Mouse (Mus musculus) limb, embryonic 14.5 days (tissue): Measurements from ENCODE around the gene Gm45713. TPM values are rescaled to one million over a fixed set of nuclear protein-coding genes. Genes with fewer than 3 reads are reported as not detected.

Experiments used
- ATAC-seq: fragments of 200-750 bp; cut with Nextera tagmentation; 2 replicates; pipeline ENCODE4 v1.8.0; 2017; ENCODE audit warnings: low read depth, moderate number of reproducible peaks, moderate TSS enrichment; ENCODE audit not compliant: low FRiP score
- DNase-seq: peaks from one replicate; pipeline ENCODE4 v3.0.0-alpha.2; 2015; ENCODE audit warnings: low spot score
- H3K27ac ChIP-seq: fragments of 300-500 bp; sonication (generic); replicated peaks from 2 replicates; pipeline ENCODE4 v1.5.1; 2014; ENCODE audit warnings: low read depth, mild to moderate bottlenecking, low read length, moderate library complexity, mixed read lengths
- H3K27me3 ChIP-seq: fragments of 300-500 bp; sonication (generic); 2 replicates; pipeline ENCODE4 v1.6.1; 2014; ENCODE audit warnings: low read length, mixed read lengths; ENCODE audit not compliant: control insufficient read depth, insufficient read depth
- H3K36me3 ChIP-seq: fragments of 300-500 bp; sonication (generic); 2 replicates; pipeline ENCODE4 v1.6.1; 2014; ENCODE audit warnings: mild to moderate bottlenecking, low read length, moderate library complexity, mixed read lengths; ENCODE audit not compliant: control insufficient read depth, insufficient read depth
- H3K4me1 ChIP-seq: fragments of 300-500 bp; sonication (generic); 2 replicates; pipeline ENCODE4 v1.6.1; 2014; ENCODE audit warnings: antibody characterized with exemption, low read length, mixed read lengths; ENCODE audit not compliant: control insufficient read depth, insufficient read depth
- H3K4me2 ChIP-seq: fragments of 300-500 bp; sonication (generic); replicated peaks from 2 replicates; pipeline ENCODE4 v1.6.1; 2014; ENCODE audit warnings: low read depth, mild to moderate bottlenecking, low read length, moderate library complexity; ENCODE audit not compliant: severe bottlenecking
- H3K4me3 ChIP-seq: fragments of 300-500 bp; sonication (generic); replicated peaks from 2 replicates; pipeline ENCODE4 v1.5.1; 2014; ENCODE audit warnings: low read length
- H3K9ac ChIP-seq: fragments of 300-500 bp; sonication (generic); 2 replicates; pipeline ENCODE4 v1.6.1; 2014; ENCODE audit warnings: mild to moderate bottlenecking, low read depth, low read length, moderate library complexity; ENCODE audit not compliant: severe bottlenecking
- H3K9me3 ChIP-seq: fragments of 300-500 bp; sonication (generic); 2 replicates; pipeline ENCODE4 v1.6.1; 2016; ENCODE audit warnings: low read length; ENCODE audit not compliant: control insufficient read depth
- POLR2A ChIP-seq: fragments of 200-500 bp; IDR thresholded peaks from 2 replicates; pipeline ENCODE4 v1.8.0; 2012; ENCODE audit warnings: inconsistent platforms, mild to moderate bottlenecking, moderate library complexity, borderline replicate concordance; ENCODE audit not compliant: insufficient read depth, insufficient read length; ENCODE audit errors: extremely low read depth
- WGBS: fragments of 180-500 bp; shearing (Covaris S2); extraction: QIAGEN DNeasy Blood & Tissue Kit; methylation state at CpG from one replicate; pipeline ENCODE4 v1.1.7; 2014; 5-methylcytosine and 5-hydroxymethylcytosine counted together
- polyA plus RNA-seq, 2 experiments: library from polyadenylated mRNA; depleted of rRNA in 1 of 2; stranded (reverse) in 1 of 2; unstranded in 1 of 2; fragments of >200 nt; fragmentation: Nextera tagmentation in 1 of 2; extraction: Ambion mirVana in 1 of 2; gene quantifications; 2 replicates each; pipeline versions ENCODE4 v1.2.1 to v1.2.3; 2012 to 2014

Gm45713 gene
- polyA plus RNA-seq, 2 experiments, result 0.31 to 1.4 TPM

GRCm38 (mm10) chr7:45103652-45104180 lies 32.3 kb downstream of the Gm45713 start, which contains the start of gene Fcgrt:
TSS of gene Fcgrt (minus strand) at chr7:45103851.
- ATAC-seq, result peak; percentile 92
- Histone ChIP-seq H3K27me3 (no peaks in the 10 kb centered on the region), H3K9ac (peak within 1 kb of the TSS; percentile 50), H3K4me1 (peaks cover 21% of the 10 kb centered on the region), H3K27ac (peak within 1 kb of the TSS; percentile 88), H3K4me2 (peak within 1 kb of the TSS; percentile 59), H3K36me3 (no peaks in the 10 kb centered on the region), H3K9me3 (no peaks in the 10 kb centered on the region), H3K4me3 (peak within 1 kb of the TSS; percentile 29)
- TF ChIP-seq POLR2A, result no peak
- DNase-seq, result peak; percentile 92
- WGBS, result 19% methylated on average over 7 of the region's 7 CpGs

DNA sequence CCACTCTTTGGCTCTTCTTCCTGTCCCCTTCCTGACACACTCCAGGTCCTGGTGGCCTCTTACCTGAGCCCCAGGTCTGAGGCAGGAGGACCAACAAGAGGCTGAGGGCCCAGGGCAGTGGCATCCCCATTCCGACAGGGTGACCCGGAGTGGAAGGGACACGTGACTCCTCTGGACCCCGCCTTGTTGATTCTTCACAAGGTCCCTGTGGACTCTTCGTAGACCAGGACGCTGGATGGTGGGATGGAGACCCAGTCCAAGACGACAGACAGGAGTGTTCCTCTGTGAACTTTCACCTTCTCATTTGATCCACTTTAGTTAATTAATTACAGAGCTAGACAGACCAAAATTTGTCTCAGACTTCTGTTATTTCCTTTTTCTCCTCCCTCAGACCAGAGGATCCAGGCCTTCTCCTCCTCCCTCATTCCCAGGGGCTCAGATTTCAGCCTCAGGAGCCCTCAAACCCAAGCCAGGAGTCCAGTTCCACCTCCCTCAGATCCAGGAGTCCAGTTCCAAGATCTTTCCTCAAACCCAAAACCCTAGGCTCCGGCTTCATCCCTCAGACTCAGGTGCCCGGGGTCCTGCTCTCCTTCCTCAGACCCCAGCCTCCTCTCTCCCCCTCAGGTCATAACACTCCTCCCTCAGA lies 33.0 kb downstream of the Gm45713 start:
- Histone ChIP-seq H3K27me3 (no peaks in the 10 kb centered on the region), H3K9me3 (no peaks in the 10 kb centered on the region), H3K4me3 (peak overlapping the region; percentile 29), H3K9ac (peak overlapping the region; percentile 50), H3K4me2 (peak overlapping the region; percentile 59), H3K27ac (peak overlapping the region; percentile 88), H3K36me3 (peaks cover 3% of the 10 kb centered on the region; the same call in 1 of the 2 replicates), H3K4me1 (peaks cover 21% of the 10 kb centered on the region)
- TF ChIP-seq POLR2A, result no peak
- DNase-seq, result no peak
- WGBS, result 60% methylated on average over 9 of the region's 9 CpGs
- ATAC-seq, result no peak

DNA sequence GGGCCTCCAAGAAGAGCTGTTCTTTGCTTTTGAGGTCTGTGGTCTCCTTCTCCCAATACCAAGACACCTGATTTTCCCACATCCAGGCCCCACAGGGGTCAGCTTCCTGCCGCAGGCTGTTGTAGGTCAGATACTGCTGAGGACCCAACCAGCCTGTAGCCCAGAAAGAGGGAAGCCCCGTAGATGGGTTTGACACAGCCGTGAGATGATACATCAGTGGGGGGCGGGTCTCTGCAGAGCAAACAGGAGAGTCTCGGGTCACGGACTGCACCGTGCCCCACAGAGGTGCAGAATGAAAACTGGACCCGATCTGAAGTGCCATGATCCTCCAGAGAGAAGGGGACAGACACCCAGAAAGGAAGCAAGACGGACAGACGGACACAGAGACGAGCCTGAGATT lies 33.6 kb downstream of the Gm45713 start:
- Histone ChIP-seq H3K27ac (no peak overlapping the region), H3K4me2 (no peak overlapping the region; the same call in 1 of the 2 replicates), H3K9me3 (no peaks in the 10 kb centered on the region), H3K27me3 (no peaks in the 10 kb centered on the region), H3K4me3 (no peak overlapping the region), H3K9ac (no peak overlapping the region), H3K36me3 (peaks cover 4% of the 10 kb centered on the region; the same call in 1 of the 2 replicates), H3K4me1 (peaks cover 21% of the 10 kb centered on the region)
- 90% methylated on average over 11 of the region's 11 CpGs for WGBS
- TF ChIP-seq POLR2A, result no peak
- DNase-seq (no peak), ATAC-seq (no peak)

DNA sequence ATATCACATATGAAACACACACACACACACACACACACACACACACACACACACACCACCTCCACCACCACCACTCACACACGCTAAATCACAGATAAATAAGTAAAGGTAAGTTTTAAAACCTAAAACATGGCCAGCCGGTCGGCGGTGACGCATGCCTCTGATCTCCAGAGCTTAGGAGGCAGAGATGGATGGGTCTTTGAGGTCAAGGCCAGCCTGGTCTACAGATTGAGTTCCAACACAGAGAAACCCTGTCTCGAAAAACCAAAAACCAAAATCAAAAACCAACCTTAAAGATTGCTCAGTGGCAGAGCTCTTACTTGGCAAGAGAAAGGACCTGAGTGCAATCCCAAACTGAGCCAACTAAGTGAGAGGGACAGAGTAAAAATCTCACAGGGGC lies 36.0 kb downstream of the Gm45713 start:
- DNase-seq (no peak), ATAC-seq (no peak)
- WGBS, result 91% methylated on average over 6 of the region's 6 CpGs
- Histone ChIP-seq H3K27ac (no peak overlapping the region), H3K9ac (no peak overlapping the region), H3K27me3 (no peaks in the 10 kb centered on the region), H3K4me1 (peaks cover 21% of the 10 kb centered on the region), H3K36me3 (peaks cover 6% of the 10 kb centered on the region; the same call in 1 of the 2 replicates), H3K9me3 (no peaks in the 10 kb centered on the region), H3K4me2 (no peak overlapping the region), H3K4me3 (no peak overlapping the region)
- no peak for TF ChIP-seq POLR2A

- Histone ChIP-seq H3K9ac (no peak overlapping the region), H3K36me3 (peaks cover 6% of the 10 kb centered on the region; the same call in 1 of the 2 replicates), H3K4me3 (no peak overlapping the region), H3K4me1 (peaks cover 17% of the 10 kb centered on the region), H3K27me3 (no peaks in the 10 kb centered on the region), H3K4me2 (no peak overlapping the region), H3K9me3 (no peaks in the 10 kb centered on the region), H3K27ac (no peak overlapping the region)
- no peak for TF ChIP-seq POLR2A
- DNase-seq, result no peak
- 87% methylated on average over 8 of the region's 8 CpGs for WGBS
- ATAC-seq, result no peak
Observed at GRCm38 (mm10) chr7:45098541-45099240, 37.3 kb downstream of the Gm45713 start.
